Mouse (Mus musculus): ENCODE measurements around the gene Rpia. TPM values are rescaled to one million over a fixed set of nuclear protein-coding genes. Genes with fewer than 3 reads are reported as not detected.

The Rpia gene
- polyA plus RNA-seq, 1 experiment from 2014 or later = 3.2 TPM

- Histone ChIP-seq H3K27me3 (ENCODE audit: control insufficient read depth, insufficient read depth, low read length) (no peaks in the 10 kb centered on the region), H3K9me3 (ENCODE audit: control insufficient read depth, low read length) (no peaks in the 10 kb centered on the region), H3K9ac (replicated peaks; ENCODE audit: low read length) (no peak overlapping the region), H3K4me2 (ENCODE audit: low read length) (no peak overlapping the region), H3K36me3 (ENCODE audit: control insufficient read depth, insufficient read depth, low read length) (no peaks in the 10 kb centered on the region), H3K4me1 (ENCODE audit: control insufficient read depth, insufficient read depth, low read length) (no peaks in the 10 kb centered on the region), H3K27ac (replicated peaks; ENCODE audit: low read depth, low read length) (no peak overlapping the region), H3K4me3 (replicated peaks; ENCODE audit: low read depth, low read length) (no peak overlapping the region)
- WGBS = 75% methylated on average over 12 of the region's 12 CpGs
- ATAC-seq (ENCODE audit: low FRiP score, low TSS enrichment) = no peak
- DNase-seq = no peak
Measured at GRCm38 (mm10) chr6:70716701-70717393, 75.2 kb downstream of the Rpia start.

Other genes starting within 250 kb of the Rpia start
- 10.6 and 13.4 TPM in 2 replicates for gene Eif2ak3, start 52.3 kb upstream of the Rpia start, polyA plus RNA-seq (2014; fragmentation: Nextera tagmentation; extraction: Ambion mirVana)
- not detected in 2 replicates for gene Tex37, start 126.7 kb upstream of the Rpia start, polyA plus RNA-seq (2014; fragmentation: Nextera tagmentation; extraction: Ambion mirVana)
- gene Foxi3, start 164.3 kb upstream of the Rpia start, polyA plus RNA-seq (2014; fragmentation: Nextera tagmentation; extraction: Ambion mirVana) = not detected in 2 replicates

Measured in midbrain, embryonic 14.5 days (tissue).